Mouse (Mus musculus) embryonic facial prominence, embryonic 14.5 days (tissue): ENCODE results near the gene Ankrd61. TPM values are rescaled to one million over a fixed set of nuclear protein-coding genes. Genes with fewer than 3 reads are reported as not detected.

Source experiments
- ATAC-seq: fragments of 200-750 bp; cut with Nextera tagmentation; 2 replicates; pipeline ENCODE4 v1.8.0; 2017; ENCODE audit warnings: low read depth, moderate number of reproducible peaks, moderate TSS enrichment
- DNase-seq: peaks from one replicate; pipeline ENCODE4 v3.0.0-alpha.2; 2015; ENCODE audit warnings: low spot score
- H3K27ac ChIP-seq: fragments of 300-500 bp; sonication (generic); replicated peaks from 2 replicates; pipeline ENCODE4 v1.5.1; 2014; ENCODE audit warnings: low read depth, mild to moderate bottlenecking, low read length, moderate library complexity
- H3K27me3 ChIP-seq: fragments of 300-500 bp; sonication (generic); replicated peaks from 2 replicates; pipeline ENCODE4 v1.6.1; 2014; ENCODE audit warnings: low read length; ENCODE audit not compliant: control insufficient read depth, insufficient read depth
- H3K36me3 ChIP-seq: fragments of 300-500 bp; sonication (generic); 2 replicates; pipeline ENCODE4 v1.6.1; 2014; ENCODE audit warnings: low read length, mixed read lengths; ENCODE audit not compliant: control insufficient read depth, insufficient read depth
- H3K4me1 ChIP-seq: fragments of 300-500 bp; sonication (generic); 2 replicates; pipeline ENCODE4 v1.6.1; 2014; ENCODE audit warnings: antibody characterized with exemption, low read length; ENCODE audit not compliant: control insufficient read depth, insufficient read depth
- H3K4me2 ChIP-seq: fragments of 300-500 bp; sonication (generic); 2 replicates; pipeline ENCODE4 v1.6.1; 2014; ENCODE audit warnings: low read depth, mild to moderate bottlenecking, low read length, moderate library complexity, mixed read lengths
- H3K4me3 ChIP-seq: fragments of 300-500 bp; sonication (generic); 2 replicates; pipeline ENCODE4 v1.5.1; 2014; ENCODE audit warnings: low read depth, mild to moderate bottlenecking, low read length
- H3K9ac ChIP-seq: fragments of 300-500 bp; sonication (generic); 2 replicates; pipeline ENCODE4 v1.6.1; 2014; ENCODE audit warnings: low read depth, mild to moderate bottlenecking, low read length, moderate library complexity, mixed read lengths
- H3K9me3 ChIP-seq: fragments of 300-500 bp; sonication (generic); 2 replicates; pipeline ENCODE4 v1.6.1; 2016; ENCODE audit warnings: low read length; ENCODE audit not compliant: control insufficient read depth
- WGBS: fragments of 180-500 bp; shearing (Covaris S2); extraction: QIAGEN DNeasy Blood & Tissue Kit; methylation state at CpG from one replicate; pipeline ENCODE4 v1.1.7; 2014; 5-methylcytosine and 5-hydroxymethylcytosine counted together
- polyA plus RNA-seq: library from polyadenylated mRNA; unstranded; fragments of >200 nt; fragmentation: Nextera tagmentation; extraction: Ambion mirVana; gene quantifications from 2 replicates; pipeline ENCODE4 v1.2.1, GENCODE M21; 2014

Ankrd61 gene
- polyA plus RNA-seq, 1 experiment from 2014 or later = 0.18 TPM

GRCm38 (mm10) chr5:143930656-143931055 lies 33.2 kb upstream of the Ankrd61 start:
- ATAC-seq (no peak), DNase-seq (no peak)
- Histone ChIP-seq H3K4me3 (no peak overlapping the region), H3K27ac (no peak overlapping the region), H3K9ac (no peak overlapping the region), H3K9me3 (no peaks in the 10 kb centered on the region), H3K36me3 (peaks cover 60% of the 10 kb centered on the region), H3K4me1 (no peaks in the 10 kb centered on the region), H3K27me3 (no peaks in the 10 kb centered on the region), H3K4me2 (no peak overlapping the region)
- WGBS = 93% methylated on average over 12 of the region's 12 CpGs

GRCm38 (mm10) chr5:143929291-143929690 lies 31.8 kb upstream of the Ankrd61 start:
- H3K4me1 ChIP-seq = no peaks in the 10 kb centered on the region
- DNase-seq (no peak), ATAC-seq (no peak)
- peaks cover 74% of the 10 kb centered on the region for H3K36me3 ChIP-seq
- no peak overlapping the region for H3K9ac ChIP-seq
- no peaks in the 10 kb centered on the region for H3K27me3 ChIP-seq
- no peak overlapping the region for H3K27ac ChIP-seq
- 80% methylated on average over 4 of the region's 4 CpGs for WGBS
- H3K4me2 ChIP-seq = no peak overlapping the region
- no peak overlapping the region for H3K4me3 ChIP-seq
- no peaks in the 10 kb centered on the region for H3K9me3 ChIP-seq

- no peaks in the 10 kb centered on the region for H3K9me3 ChIP-seq
- no peak within 1 kb of the TSS for H3K4me2 ChIP-seq
- no peak within 1 kb of the TSS for H3K4me3 ChIP-seq
- no peak within 1 kb of the TSS for H3K9ac ChIP-seq
- no peak within 1 kb of the TSS for H3K27ac ChIP-seq
- ATAC-seq (no peak), DNase-seq (no peak)
- H3K27me3 ChIP-seq = no peaks in the 10 kb centered on the region
- no peaks in the 10 kb centered on the region for H3K4me1 ChIP-seq
- H3K36me3 ChIP-seq = peaks cover 86% of the 10 kb centered on the region
- WGBS = 96% methylated on average over 8 of the region's 8 CpGs
Measured at GRCm38 (mm10) chr5:143927875-143928274, 30.4 kb upstream of the Ankrd61 start, which contains the start of gene Gm42421. Gene Gm42421 (plus strand): TSS chr5:143928175.

- Histone ChIP-seq H3K4me3 (no peak overlapping the region), H3K4me1 (no peaks in the 10 kb centered on the region), H3K9me3 (no peaks in the 10 kb centered on the region), H3K9ac (no peak overlapping the region), H3K36me3 (peaks cover 87% of the 10 kb centered on the region), H3K27ac (no peak overlapping the region), H3K4me2 (no peak overlapping the region), H3K27me3 (no peaks in the 10 kb centered on the region)
- no peak for DNase-seq
- ATAC-seq = no peak
- 90% methylated on average over 6 of the region's 6 CpGs for WGBS
Measured at GRCm38 (mm10) chr5:143924781-143925452, 27.4 kb upstream of the Ankrd61 start.

- Histone ChIP-seq H3K36me3 (peaks cover 81% of the 10 kb centered on the region), H3K27ac (no peak overlapping the region), H3K4me2 (no peak overlapping the region), H3K9me3 (no peaks in the 10 kb centered on the region), H3K4me1 (no peaks in the 10 kb centered on the region), H3K4me3 (no peak overlapping the region), H3K27me3 (no peaks in the 10 kb centered on the region), H3K9ac (no peak overlapping the region)
- WGBS = 92% methylated on average over 3 of the region's 3 CpGs
- ATAC-seq = no peak
- no peak for DNase-seq
Measured at GRCm38 (mm10) chr5:143918120-143918519, 20.6 kb upstream of the Ankrd61 start.

- ATAC-seq (no peak), DNase-seq (peak; percentile 77)
- H3K9me3 ChIP-seq = no peaks in the 10 kb centered on the region
- no peak overlapping the region for H3K9ac ChIP-seq
- H3K27ac ChIP-seq = no peak overlapping the region
- H3K36me3 ChIP-seq = peaks cover 74% of the 10 kb centered on the region
- 46% methylated on average over 5 of the region's 5 CpGs for WGBS
- H3K27me3 ChIP-seq = no peaks in the 10 kb centered on the region
- H3K4me2 ChIP-seq = no peak overlapping the region
- no peak overlapping the region for H3K4me3 ChIP-seq
- H3K4me1 ChIP-seq = no peaks in the 10 kb centered on the region
Measured at GRCm38 (mm10) chr5:143917418-143917817, 19.9 kb upstream of the Ankrd61 start.

GRCm38 (mm10) chr5:143916221-143916620 lies 18.7 kb upstream of the Ankrd61 start:
- no peak overlapping the region for H3K4me3 ChIP-seq
- H3K9me3 ChIP-seq = no peaks in the 10 kb centered on the region
- no peak overlapping the region for H3K27ac ChIP-seq
- H3K4me1 ChIP-seq = no peaks in the 10 kb centered on the region
- H3K36me3 ChIP-seq = peaks cover 65% of the 10 kb centered on the region
- no peaks in the 10 kb centered on the region for H3K27me3 ChIP-seq
- no peak overlapping the region for H3K9ac ChIP-seq
- DNase-seq (no peak), ATAC-seq (no peak)
- WGBS = 91% methylated on average over 9 of the region's 9 CpGs
- no peak overlapping the region for H3K4me2 ChIP-seq

GRCm38 (mm10) chr5:143909417-143910400 lies 12.2 kb upstream of the Ankrd61 start, which contains the start of the genes Aimp2 and Pms2:
Gene Aimp2 (minus strand): TSS chr5:143909847.
Gene Pms2 (plus strand): TSS chr5:143909964.
- Histone ChIP-seq H3K36me3 (peaks cover 29% of the 10 kb centered on the region; the same call in 1 of the 2 replicates), H3K27ac (peak within 1 kb of the TSS; percentile 77), H3K9me3 (no peaks in the 10 kb centered on the region), H3K9ac (peak within 1 kb of the TSS; percentile 75), H3K4me1 (peaks cover 15% of the 10 kb centered on the region; the same call in 1 of the 2 replicates), H3K4me3 (peak within 1 kb of the TSS; percentile 76), H3K4me2 (peak within 1 kb of the TSS; percentile 78), H3K27me3 (no peaks in the 10 kb centered on the region)
- DNase-seq = peak; percentile 99
- peak; percentile 99 for ATAC-seq
- WGBS = under 1% methylated on average over 53 of the region's 70 CpGs
